Mouse (Mus musculus) ES-Bruce4 (cell line): Measurements from ENCODE around the gene Cyba. TPM values are rescaled to one million over a fixed set of nuclear protein-coding genes. Genes with fewer than 3 reads are reported as not detected.

Experiments
- H3K27ac ChIP-seq: 2 replicates; pipeline ENCODE4 v1.5.1; 2012; ENCODE audit warnings: low read length, inconsistent platforms; ENCODE audit not compliant: insufficient read depth
- H3K27me3 ChIP-seq: 2 replicates; pipeline ENCODE4 v1.6.1; 2012; ENCODE audit warnings: mild to moderate bottlenecking, low read length, inconsistent platforms; ENCODE audit not compliant: control insufficient read depth, poor library complexity, insufficient read depth, severe bottlenecking
- H3K36me3 ChIP-seq: 2 replicates; pipeline ENCODE4 v1.6.1; 2012; ENCODE audit warnings: inconsistent platforms, mild to moderate bottlenecking, low read length, moderate library complexity; ENCODE audit not compliant: control insufficient read depth, poor library complexity, insufficient read depth, severe bottlenecking
- H3K4me1 ChIP-seq: one replicate; pipeline ENCODE4 v1.8.1; 2011; ENCODE audit warnings: low read length; ENCODE audit not compliant: control insufficient read depth, insufficient read depth
- H3K4me3 ChIP-seq: 2 replicates; pipeline ENCODE4 v1.5.1; 2011; ENCODE audit warnings: low read depth, mild to moderate bottlenecking, low read length
- H3K9ac ChIP-seq: 2 replicates; pipeline ENCODE4 v1.6.1; 2012; ENCODE audit warnings: low read depth, mild to moderate bottlenecking, inconsistent platforms; ENCODE audit not compliant: poor library complexity, severe bottlenecking
- H3K9me3 ChIP-seq: replicated peaks from 2 replicates; pipeline ENCODE4 v1.6.1; 2012; ENCODE audit warnings: mild to moderate bottlenecking, low read length, inconsistent platforms; ENCODE audit not compliant: control insufficient read depth, poor library complexity, insufficient read depth, severe bottlenecking
- CTCF ChIP-seq: IDR thresholded peaks from one replicate; pipeline ENCODE4 v1.8.1; 2011; ENCODE audit warnings: low read depth, low read length
- EP300 ChIP-seq: IDR thresholded peaks from 2 replicates; pipeline ENCODE4 v1.6.1; 2011; ENCODE audit warnings: low read depth, low read length; ENCODE audit not compliant: insufficient read depth
- POLR2A ChIP-seq: IDR thresholded peaks from one replicate; pipeline ENCODE4 v1.8.1; 2011; ENCODE audit warnings: low read length; ENCODE audit not compliant: insufficient read depth
- polyA plus RNA-seq: library from polyadenylated mRNA; stranded (reverse); fragments of >200 nt; gene quantifications from 2 replicates; pipeline ENCODE4 v1.2.4, GENCODE M21; 2011; ENCODE audit warnings: low read depth; ENCODE audit not compliant: missing spikeins, insufficient read depth, insufficient read length

The Cyba gene
- polyA plus RNA-seq, 1 experiment, result 76.1 TPM

DNA sequence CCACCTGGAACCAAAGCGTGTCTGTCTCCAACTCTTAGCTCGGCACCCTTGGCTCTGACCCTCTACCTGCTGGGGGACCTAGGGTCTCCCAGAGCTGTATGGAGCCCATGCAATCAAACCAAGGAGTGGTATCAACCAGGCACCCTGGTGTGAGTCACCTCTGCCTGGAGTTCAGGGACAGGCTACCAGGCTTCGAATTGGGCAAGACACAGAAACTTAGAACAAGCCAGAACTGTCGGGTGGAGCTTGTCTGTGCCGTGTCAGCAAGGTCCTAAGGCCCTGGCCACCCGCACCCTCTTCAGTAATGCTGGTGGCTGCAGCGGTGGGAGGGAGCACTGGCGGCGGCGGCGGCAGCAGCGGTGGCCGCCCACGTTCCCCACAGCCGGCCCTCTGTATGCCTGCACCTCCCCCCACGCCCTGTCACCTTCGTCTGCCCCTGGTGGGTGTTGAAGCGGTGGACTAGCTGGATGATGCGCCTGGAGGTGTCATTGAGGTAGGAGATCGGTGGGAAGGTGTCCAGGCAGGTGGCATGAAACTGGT is 3.9 kb upstream of the Cyba start:
- Histone ChIP-seq H3K4me3 (no peak overlapping the region), H3K9ac (no peak overlapping the region), H3K36me3 (peaks cover 14% of the 10 kb centered on the region), H3K27me3 (no peaks in the 10 kb centered on the region), H3K9me3 (no peaks in the 10 kb centered on the region), H3K27ac (no peak overlapping the region), H3K4me1 (no peaks in the 10 kb centered on the region)
- no peak for TF ChIP-seq EP300
- no peak for TF ChIP-seq POLR2A
- no peak for TF ChIP-seq CTCF

DNA sequence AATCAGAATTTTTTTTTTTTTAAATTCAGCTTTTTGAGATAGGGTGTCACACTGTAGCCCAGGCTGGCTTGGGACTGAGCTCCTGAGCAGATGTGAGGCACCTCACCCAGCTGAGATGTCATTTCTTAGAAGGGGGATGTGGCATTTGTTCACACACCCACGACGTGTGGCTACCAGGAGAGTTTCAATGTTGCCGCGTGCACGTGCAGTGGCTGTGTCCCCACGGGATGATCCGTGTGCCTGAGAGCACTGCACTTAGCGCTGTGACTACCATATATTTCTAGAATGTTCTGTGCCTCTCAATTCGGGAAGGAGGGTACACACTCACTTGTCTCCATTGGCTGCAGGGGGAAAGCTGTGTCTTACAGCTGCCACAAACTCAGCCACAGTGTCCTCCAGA is 3.4 kb upstream of the Cyba start:
- Histone ChIP-seq H3K27ac (no peak overlapping the region), H3K36me3 (peaks cover 14% of the 10 kb centered on the region), H3K9me3 (no peaks in the 10 kb centered on the region), H3K9ac (no peak overlapping the region), H3K4me1 (no peaks in the 10 kb centered on the region), H3K4me3 (no peak overlapping the region), H3K27me3 (no peaks in the 10 kb centered on the region)
- TF ChIP-seq CTCF, result no peak

DNA sequence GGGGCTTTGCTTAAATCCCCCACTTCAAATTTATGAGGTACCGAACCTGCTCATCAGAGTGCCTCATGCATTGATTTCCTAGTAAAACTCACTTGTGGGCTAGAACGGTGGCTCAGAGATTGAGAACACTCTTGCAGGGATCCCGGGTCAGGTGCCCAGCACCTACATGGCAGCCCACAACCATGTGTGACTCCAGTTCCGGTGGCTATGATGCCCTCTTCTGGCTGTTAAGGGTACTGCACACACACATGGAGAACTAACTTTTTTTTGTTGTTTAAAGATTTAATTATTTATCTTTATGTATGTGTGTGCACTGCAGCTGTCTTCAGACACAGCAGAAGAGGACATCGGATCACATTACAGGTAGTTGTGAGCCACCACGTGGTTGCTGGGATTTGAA is 2.6 kb upstream of the Cyba start:
- no peak overlapping the region for H3K27ac ChIP-seq
- H3K27me3 ChIP-seq, result no peaks in the 10 kb centered on the region
- TF ChIP-seq CTCF (peak; percentile 49), POLR2A (no peak), EP300 (no peak)
- H3K4me1 ChIP-seq, result no peaks in the 10 kb centered on the region
- no peaks in the 10 kb centered on the region for H3K9me3 ChIP-seq
- peaks cover 14% of the 10 kb centered on the region for H3K36me3 ChIP-seq
- H3K4me3 ChIP-seq, result no peak overlapping the region
- no peak overlapping the region for H3K9ac ChIP-seq

DNA sequence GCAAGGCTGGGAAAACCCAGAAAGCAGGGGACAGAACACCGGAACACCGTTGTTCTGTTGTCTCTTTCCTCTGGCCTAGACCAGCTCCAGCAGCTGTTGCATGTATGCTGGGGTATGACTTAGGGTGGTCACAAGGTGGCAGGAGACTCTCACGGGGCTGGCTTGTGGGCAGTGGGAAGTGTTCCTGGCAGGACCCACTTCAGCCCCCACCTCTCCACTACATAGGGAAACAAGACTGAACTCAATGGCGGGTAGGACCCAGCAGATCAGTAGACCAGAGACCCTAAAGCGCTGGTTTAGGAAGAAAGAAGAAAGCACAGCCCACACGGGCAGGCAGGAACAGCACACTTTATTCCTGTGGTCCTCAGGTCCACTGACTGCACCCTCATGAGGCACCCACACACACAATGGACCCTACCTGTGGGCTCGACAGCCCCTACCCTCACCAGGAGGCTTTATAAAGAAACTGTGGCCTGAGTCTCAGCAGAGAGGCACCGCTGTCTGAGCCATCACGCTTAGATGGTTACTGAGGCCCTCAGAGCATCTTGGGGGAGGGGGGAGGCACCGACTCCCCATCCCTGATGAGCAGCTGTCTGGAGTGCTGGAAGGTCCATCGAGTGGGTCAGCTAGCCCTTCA is 657 bp upstream of the Cyba start:
- Histone ChIP-seq H3K27me3 (no peaks in the 10 kb centered on the region), H3K4me3 (peak overlapping the region; percentile 75; the same call in 1 of the 2 replicates), H3K9ac (no peak overlapping the region), H3K36me3 (peaks cover 14% of the 10 kb centered on the region), H3K9me3 (no peaks in the 10 kb centered on the region), H3K27ac (peak overlapping the region; percentile 10; the same call in 1 of the 2 replicates), H3K4me1 (no peaks in the 10 kb centered on the region)
- TF ChIP-seq CTCF, result peak; percentile 37
- TF ChIP-seq EP300, result no peak; the same call in 1 of the 2 replicates

DNA sequence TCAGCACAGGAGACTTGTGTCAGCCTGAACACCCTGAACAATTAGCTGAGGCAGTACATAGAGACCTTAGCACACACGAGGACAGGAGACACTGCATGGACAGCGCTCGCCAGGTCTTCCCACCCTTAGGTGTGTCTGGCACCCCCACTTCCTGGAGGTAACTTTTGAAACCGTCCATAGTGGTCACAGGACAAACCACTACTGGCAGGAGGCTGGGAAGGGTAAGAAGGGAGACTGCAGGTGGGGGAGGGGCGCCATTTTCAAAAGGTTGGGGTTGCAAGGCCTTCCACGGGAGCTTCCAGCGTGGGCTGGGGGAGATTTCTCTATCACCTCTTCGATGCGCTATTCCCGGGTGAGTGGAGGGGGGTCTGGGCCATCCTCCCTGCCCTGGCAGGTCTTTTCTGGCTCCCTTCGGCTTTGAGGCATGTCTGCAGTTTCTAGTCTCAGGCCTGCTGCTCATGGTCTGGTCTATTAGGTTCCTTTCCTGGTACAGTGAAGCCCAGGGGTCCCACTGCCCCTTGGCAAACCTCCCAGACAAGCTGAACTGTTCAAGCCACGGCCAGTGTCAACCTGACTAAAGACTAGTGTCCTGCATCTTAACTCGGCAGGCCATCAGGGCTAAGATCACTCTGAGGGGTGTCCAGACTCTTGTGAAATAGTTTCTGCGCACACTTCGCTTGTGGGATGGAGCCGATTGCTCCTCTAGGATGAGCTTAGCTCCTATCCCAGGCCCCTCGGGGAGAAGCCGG is 862 bp downstream of the Cyba start:
- peak overlapping the region; percentile 75 for H3K4me3 ChIP-seq
- H3K9me3 ChIP-seq, result no peaks in the 10 kb centered on the region
- H3K27ac ChIP-seq, result no peak overlapping the region

DNA sequence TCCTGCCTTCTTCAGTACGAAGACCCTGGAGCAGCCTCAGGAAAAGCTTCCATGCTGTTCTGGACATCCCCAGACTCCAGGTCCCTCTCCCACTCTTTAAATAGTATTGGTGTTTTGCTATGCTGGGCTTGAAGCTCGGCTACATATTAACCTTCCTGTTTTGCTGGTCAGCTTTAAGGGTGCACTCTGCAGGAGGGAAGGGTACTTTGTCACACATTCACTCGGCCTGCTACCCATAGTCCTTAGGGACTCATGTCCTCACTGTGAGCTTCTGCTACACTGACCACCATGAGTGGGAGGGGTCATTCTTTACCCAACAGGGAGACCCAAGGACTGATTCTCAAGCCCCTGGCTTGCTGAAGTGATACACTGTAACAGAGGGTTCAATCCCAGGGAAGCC is 2.1 kb downstream of the Cyba start:
- Histone ChIP-seq H3K9ac (no peak overlapping the region), H3K36me3 (peaks cover 4% of the 10 kb centered on the region), H3K9me3 (no peaks in the 10 kb centered on the region), H3K27ac (no peak overlapping the region), H3K4me1 (no peaks in the 10 kb centered on the region), H3K27me3 (no peaks in the 10 kb centered on the region), H3K4me3 (no peak overlapping the region)
- TF ChIP-seq POLR2A, result no peak
- TF ChIP-seq EP300, result no peak
- no peak for TF ChIP-seq CTCF

More for the DNA sequence above, 862 bp downstream of the Cyba start:
- Histone ChIP-seq H3K9ac (peak overlapping the region; percentile 71), H3K4me1 (no peaks in the 10 kb centered on the region), H3K27me3 (no peaks in the 10 kb centered on the region), H3K36me3 (peaks cover 14% of the 10 kb centered on the region)
- TF ChIP-seq POLR2A (no peak), CTCF (no peak), EP300 (no peak)
